Mouse (Mus musculus): ENCODE measurements around the gene Dpp9.

- TF ChIP-seq CTCF (IDR thresholded peaks at IDR 0.05; ENCODE audit: extremely low read depth, insufficient read depth, low read length), result no peak
- no peak for TF ChIP-seq POLR2A (IDR thresholded peaks at IDR 0.05; ENCODE audit: extremely low read depth, insufficient read depth, low read length)
These were observed 11.6 kb downstream of the Dpp9 start for GRCm38 (mm10) chr17:56206986-56207674.
